Mouse (Mus musculus) layer of hippocampus, adult 18-20 months (tissue): Measurements from ENCODE around the gene Fcamr. TPM values are rescaled to one million over a fixed set of nuclear protein-coding genes. Genes with fewer than 3 reads are reported as not detected.

Experiments used
- DNase-seq, 2 experiments: peaks; one replicate each; pipeline ENCODE4 v3.0.0; 2022; ENCODE audit warnings: low spot score in 2 of 2
- long read RNA-seq: library from polyadenylated mRNA; stranded (forward); transcript quantifications from one replicate; pipeline ENCODE4 v2.0.0, GENCODE M21; 2021
- total RNA-seq, 2 experiments: library from RNA; stranded (reverse); gene quantifications; 2 replicates each; pipeline ENCODE4 v1.2.3; 2021

The Fcamr gene
- total RNA-seq = not detected
- long read RNA-seq = 0 reads

GRCm38 (mm10) chr1:130800602-130801001 lies at the start of gene Fcamr:
TSS of gene Fcamr (plus strand) at chr1:130800902.
- DNase-seq = no peak

- no peak for DNase-seq
These were observed 41.0 kb upstream of the Fcamr start for GRCm38 (mm10) chr1:130759689-130760088.

- no peak for DNase-seq
These were observed 39.1 kb upstream of the Fcamr start for GRCm38 (mm10) chr1:130761597-130761996.

GRCm38 (mm10) chr1:130762045-130762760 lies 38.5 kb upstream of the Fcamr start:
- DNase-seq = no peak

GRCm38 (mm10) chr1:130764027-130764461 lies 36.7 kb upstream of the Fcamr start:
- no peak for DNase-seq

- DNase-seq = no peak
These were observed 33.6 kb upstream of the Fcamr start for GRCm38 (mm10) chr1:130767066-130767465.

GRCm38 (mm10) chr1:130769925-130770324 lies 30.8 kb upstream of the Fcamr start:
- DNase-seq = no peak

GRCm38 (mm10) chr1:130770487-130770886 lies 30.2 kb upstream of the Fcamr start:
- DNase-seq = no peak

- no peak for DNase-seq
These were observed 29.7 kb upstream of the Fcamr start for GRCm38 (mm10) chr1:130770981-130771494.

- DNase-seq = no peak
These were observed 25.5 kb upstream of the Fcamr start for GRCm38 (mm10) chr1:130775234-130775633.

- DNase-seq = no peak
These were observed 24.9 kb upstream of the Fcamr start for GRCm38 (mm10) chr1:130775691-130776331.

GRCm38 (mm10) chr1:130776645-130777044 lies 24.1 kb upstream of the Fcamr start:
- no peak for DNase-seq

GRCm38 (mm10) chr1:130779867-130780266 lies 20.8 kb upstream of the Fcamr start:
- no peak for DNase-seq

GRCm38 (mm10) chr1:130784054-130784453 lies 16.6 kb upstream of the Fcamr start:
- peak in 1 of 2 experiments; percentile 31 for DNase-seq

- no peak for DNase-seq
These were observed 13.7 kb upstream of the Fcamr start for GRCm38 (mm10) chr1:130787001-130787400.

GRCm38 (mm10) chr1:130789512-130790451 lies 10.9 kb upstream of the Fcamr start:
- no peak for DNase-seq

- DNase-seq = no peak
These were observed 5.4 kb upstream of the Fcamr start for GRCm38 (mm10) chr1:130795331-130795730.

GRCm38 (mm10) chr1:130796967-130797684 lies 3.6 kb upstream of the Fcamr start:
- peak; percentile 14 to 68 for DNase-seq

- DNase-seq = no peak
These were observed 2.7 kb upstream of the Fcamr start for GRCm38 (mm10) chr1:130798037-130798436.

- no peak for DNase-seq
These were observed 2.2 kb upstream of the Fcamr start for GRCm38 (mm10) chr1:130798551-130798950.

GRCm38 (mm10) chr1:130799399-130799798 lies 1.3 kb upstream of the Fcamr start:
- no peak for DNase-seq
